Mouse (Mus musculus): ENCODE measurements around the gene Gm49387. TPM values are rescaled to one million over a fixed set of nuclear protein-coding genes. Genes with fewer than 3 reads are reported as not detected.

Gm49387 gene
- total RNA-seq, 1 experiment, result not detected

DNA sequence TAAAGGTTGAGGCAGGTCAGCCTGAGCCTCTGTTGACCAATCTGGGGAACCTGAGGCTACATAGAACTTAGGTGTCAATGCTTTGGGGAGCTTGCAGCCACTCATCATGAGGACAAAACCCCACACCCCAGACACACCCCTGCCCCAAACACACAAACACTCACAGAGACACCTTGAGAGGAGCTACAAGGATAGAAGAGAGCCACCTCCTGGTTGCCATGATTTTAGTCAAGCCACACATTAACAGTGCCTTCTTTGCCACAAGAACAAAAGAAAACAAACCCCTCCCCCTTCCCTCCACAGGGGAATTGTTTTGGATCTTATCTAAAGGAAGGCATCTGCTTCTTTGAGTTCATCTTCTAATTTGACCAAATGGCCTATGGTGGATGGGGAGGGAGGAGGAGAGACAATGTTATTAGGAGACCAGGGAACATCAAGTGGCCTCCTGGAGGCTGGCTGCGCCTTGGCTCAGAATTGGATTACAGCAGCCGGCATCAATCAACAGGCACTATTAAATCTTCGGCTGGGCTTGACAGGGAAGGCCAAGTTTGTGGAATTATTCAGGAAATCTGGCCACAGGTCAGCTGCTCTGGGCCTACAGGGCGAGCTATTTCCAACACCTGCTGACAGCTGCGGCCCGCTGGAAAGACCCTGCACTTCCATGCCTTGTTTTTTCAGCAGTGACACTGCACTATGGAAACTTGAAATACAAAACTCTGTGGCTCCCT is 76.1 kb downstream of the Gm49387 start:
- Histone ChIP-seq H3K9me3 (ENCODE audit: control insufficient read depth, insufficient read depth, low read depth, low read length) (no peaks in the 10 kb centered on the region), H3K9ac (ENCODE audit: insufficient read depth, low read depth, low read length, poor library complexity, severe bottlenecking) (no peak overlapping the region), H3K27ac (ENCODE audit: insufficient read depth, low read depth, low read length, poor library complexity, severe bottlenecking) (no peak overlapping the region), H3K36me3 (ENCODE audit: control insufficient read depth, insufficient read depth, low read length, poor library complexity, severe bottlenecking) (no peaks in the 10 kb centered on the region), H3K4me1 (ENCODE audit: control insufficient read depth in 2 of 2, insufficient read depth in 2 of 2, low read length in 2 of 2, poor library complexity in 1 of 2) (peaks cover 0 to 2% of the 10 kb centered on the region in 2 experiments; a peak in 1 of 4 replicates), H3K4me3 (ENCODE audit: insufficient read depth in 1 of 2, low read depth in 1 of 2, low read length in 2 of 2, poor library complexity in 1 of 2, severe bottlenecking in 1 of 2) (no peak overlapping the region)
- in situ Hi-C loops (cut with MboI; ENCODE audit: low sequenced_read_pairs in 2 of 2, unreplicated experiment in 2 of 2), result no loop called here
- no peak for DNase-seq (ENCODE audit: low read depth, low spot score)
- TF ChIP-seq MAFK (IDR thresholded peaks at IDR 0.05; ENCODE audit: insufficient read depth, low read depth, low read length), result no peak
- no peak for TF ChIP-seq ZC3H11A (IDR thresholded peaks at IDR 0.05; ENCODE audit: borderline replicate concordance, low read depth, low read length)
- no peak for TF ChIP-seq CHD2 (IDR thresholded peaks at IDR 0.05; ENCODE audit: low read depth, low read length)
- TF ChIP-seq HCFC1 (IDR thresholded peaks at IDR 0.05; ENCODE audit: borderline replicate concordance, insufficient read depth, low read length), result no peak
- no peak for TF ChIP-seq ZNF384 (IDR thresholded peaks at IDR 0.05; ENCODE audit: low read depth, low read length)

- H3K36me3 ChIP-seq (ENCODE audit: control insufficient read depth, insufficient read depth, low read length, poor library complexity, severe bottlenecking), result no peaks in the 10 kb centered on the region
- H3K27ac ChIP-seq (ENCODE audit: insufficient read depth, low read depth, low read length, poor library complexity, severe bottlenecking), result no peak overlapping the region
- TF ChIP-seq CHD2 (IDR thresholded peaks at IDR 0.05; ENCODE audit: low read depth, low read length), result no peak
- DNase-seq (ENCODE audit: low read depth, low spot score), result no peak
- no peak overlapping the region for H3K9ac ChIP-seq (ENCODE audit: insufficient read depth, low read depth, low read length, poor library complexity, severe bottlenecking)
- H3K9me3 ChIP-seq (ENCODE audit: control insufficient read depth, insufficient read depth, low read depth, low read length), result no peaks in the 10 kb centered on the region
- in situ Hi-C loops (cut with MboI; ENCODE audit: low sequenced_read_pairs in 2 of 2, unreplicated experiment in 2 of 2), result no loop called here
- H3K4me1 ChIP-seq (ENCODE audit: control insufficient read depth in 2 of 2, insufficient read depth in 2 of 2, low read length in 2 of 2, poor library complexity in 1 of 2), result peaks cover 2% of the 10 kb centered on the region in 2 experiments; a peak in 2 of 4 replicates
- no peak overlapping the region for H3K4me3 ChIP-seq (ENCODE audit: insufficient read depth in 1 of 2, low read depth in 1 of 2, low read length in 2 of 2, poor library complexity in 1 of 2, severe bottlenecking in 1 of 2)
These were observed 79.8 kb downstream of the Gm49387 start for GRCm38 (mm10) chr14:31560886-31561285.

DNA sequence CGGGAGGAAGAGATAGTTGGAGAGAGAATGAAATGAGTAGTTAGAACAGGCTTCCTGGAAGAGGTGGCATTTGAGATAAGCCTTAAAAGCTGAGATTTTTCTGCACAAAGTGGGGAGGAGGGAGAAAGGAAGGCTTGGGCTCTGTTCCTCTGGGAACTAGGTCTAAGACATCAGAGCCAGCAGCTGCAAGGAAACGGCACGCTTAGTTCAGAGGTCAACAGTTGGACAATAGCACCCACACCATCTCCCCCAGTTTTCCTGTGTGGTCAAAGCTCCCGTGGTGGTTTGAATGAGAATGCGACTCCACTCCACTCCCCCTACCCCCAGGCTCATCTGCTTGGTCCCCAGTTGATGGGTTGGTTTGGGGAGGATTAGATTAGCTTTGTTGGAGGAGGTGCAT is 81.5 kb downstream of the Gm49387 start:
- H3K36me3 ChIP-seq (ENCODE audit: control insufficient read depth, insufficient read depth, low read length, poor library complexity, severe bottlenecking), result no peaks in the 10 kb centered on the region
- in situ Hi-C loops (cut with MboI; ENCODE audit: low sequenced_read_pairs in 2 of 2, unreplicated experiment in 2 of 2), result no loop called here
- TF ChIP-seq ZNF384 (IDR thresholded peaks at IDR 0.05; ENCODE audit: low read depth, low read length) (no peak), HCFC1 (IDR thresholded peaks at IDR 0.05; ENCODE audit: borderline replicate concordance, insufficient read depth, low read length) (no peak), ZC3H11A (IDR thresholded peaks at IDR 0.05; ENCODE audit: borderline replicate concordance, low read depth, low read length) (no peak), MAFK (IDR thresholded peaks at IDR 0.05; ENCODE audit: insufficient read depth, low read depth, low read length) (no peak)
- H3K4me3 ChIP-seq (ENCODE audit: insufficient read depth in 1 of 2, low read depth in 1 of 2, low read length in 2 of 2, poor library complexity in 1 of 2, severe bottlenecking in 1 of 2), result no peak overlapping the region
- peaks cover 0 to 2% of the 10 kb centered on the region in 2 experiments; a peak in 1 of 4 replicates for H3K4me1 ChIP-seq (ENCODE audit: control insufficient read depth in 2 of 2, insufficient read depth in 2 of 2, low read length in 2 of 2, poor library complexity in 1 of 2)
- no peak overlapping the region for H3K27ac ChIP-seq (ENCODE audit: insufficient read depth, low read depth, low read length, poor library complexity, severe bottlenecking)
- no peaks in the 10 kb centered on the region for H3K9me3 ChIP-seq (ENCODE audit: control insufficient read depth, insufficient read depth, low read depth, low read length)
- no peak for DNase-seq (ENCODE audit: low read depth, low spot score)
- H3K9ac ChIP-seq (ENCODE audit: insufficient read depth, low read depth, low read length, poor library complexity, severe bottlenecking), result no peak overlapping the region

- Histone ChIP-seq H3K36me3 (ENCODE audit: control insufficient read depth, insufficient read depth, low read length, poor library complexity, severe bottlenecking) (no peaks in the 10 kb centered on the region), H3K9me3 (ENCODE audit: control insufficient read depth, insufficient read depth, low read depth, low read length) (no peaks in the 10 kb centered on the region), H3K4me1 (ENCODE audit: control insufficient read depth in 2 of 2, insufficient read depth in 2 of 2, low read length in 2 of 2, poor library complexity in 1 of 2) (peaks cover 0 to 2% of the 10 kb centered on the region in 2 experiments; a peak in 1 of 4 replicates), H3K27ac (ENCODE audit: insufficient read depth, low read depth, low read length, poor library complexity, severe bottlenecking) (no peak overlapping the region), H3K9ac (ENCODE audit: insufficient read depth, low read depth, low read length, poor library complexity, severe bottlenecking) (no peak overlapping the region), H3K4me3 (ENCODE audit: insufficient read depth in 1 of 2, low read depth in 1 of 2, low read length in 2 of 2, poor library complexity in 1 of 2, severe bottlenecking in 1 of 2) (no peak overlapping the region)
- in situ Hi-C loops (cut with MboI; ENCODE audit: low sequenced_read_pairs in 2 of 2, unreplicated experiment in 2 of 2), result no loop called here
- DNase-seq (ENCODE audit: low read depth, low spot score), result no peak
- no peak for TF ChIP-seq HCFC1 (IDR thresholded peaks at IDR 0.05; ENCODE audit: borderline replicate concordance, insufficient read depth, low read length)
- no peak for TF ChIP-seq ZNF384 (IDR thresholded peaks at IDR 0.05; ENCODE audit: low read depth, low read length)
These were observed 82.9 kb downstream of the Gm49387 start for GRCm38 (mm10) chr14:31557784-31558183.

DNA sequence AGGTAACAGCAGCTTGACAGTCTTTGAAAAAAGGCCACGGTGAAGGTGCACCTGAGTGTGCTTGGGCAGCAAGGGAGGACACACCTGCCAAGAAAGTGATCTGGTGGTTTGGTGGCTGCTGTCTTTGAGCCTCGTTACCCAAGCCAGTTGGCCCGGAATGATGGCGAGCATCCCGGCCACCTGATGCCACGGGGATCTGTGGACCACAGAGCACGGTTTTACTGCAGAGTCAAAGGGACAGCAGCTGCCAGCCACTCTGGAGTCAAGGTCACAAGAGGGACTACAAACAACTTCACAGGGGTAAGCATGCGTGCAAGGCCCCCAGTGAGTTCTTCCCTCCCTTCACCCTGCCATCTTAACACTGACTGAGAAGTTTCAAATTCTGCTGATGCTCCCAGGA is 83.4 kb downstream of the Gm49387 start:
- peaks cover 0 to 2% of the 10 kb centered on the region in 2 experiments; a peak in 1 of 4 replicates for H3K4me1 ChIP-seq (ENCODE audit: control insufficient read depth in 2 of 2, insufficient read depth in 2 of 2, low read length in 2 of 2, poor library complexity in 1 of 2)
- in situ Hi-C loops (cut with MboI; ENCODE audit: low sequenced_read_pairs in 2 of 2, unreplicated experiment in 2 of 2), result no loop called here
- H3K27ac ChIP-seq (ENCODE audit: insufficient read depth, low read depth, low read length, poor library complexity, severe bottlenecking), result no peak overlapping the region
- no peak overlapping the region for H3K4me3 ChIP-seq (ENCODE audit: insufficient read depth in 1 of 2, low read depth in 1 of 2, low read length in 2 of 2, poor library complexity in 1 of 2, severe bottlenecking in 1 of 2)
- H3K9ac ChIP-seq (ENCODE audit: insufficient read depth, low read depth, low read length, poor library complexity, severe bottlenecking), result no peak overlapping the region
- no peaks in the 10 kb centered on the region for H3K9me3 ChIP-seq (ENCODE audit: control insufficient read depth, insufficient read depth, low read depth, low read length)
- no peak for DNase-seq (ENCODE audit: low read depth, low spot score)
- no peak for TF ChIP-seq MAFK (IDR thresholded peaks at IDR 0.05; ENCODE audit: insufficient read depth, low read depth, low read length)
- no peak for TF ChIP-seq ZNF384 (IDR thresholded peaks at IDR 0.05; ENCODE audit: low read depth, low read length)
- no peak for TF ChIP-seq HCFC1 (IDR thresholded peaks at IDR 0.05; ENCODE audit: borderline replicate concordance, insufficient read depth, low read length)
- no peak for TF ChIP-seq ZC3H11A (IDR thresholded peaks at IDR 0.05; ENCODE audit: borderline replicate concordance, low read depth, low read length)
- no peak for TF ChIP-seq CHD2 (IDR thresholded peaks at IDR 0.05; ENCODE audit: low read depth, low read length)
- H3K36me3 ChIP-seq (ENCODE audit: control insufficient read depth, insufficient read depth, low read length, poor library complexity, severe bottlenecking), result no peaks in the 10 kb centered on the region
